Mouse (Mus musculus) heart, postnatal 0 days (tissue): Measurements from ENCODE around the gene Klhl33.
"Not testable (repeated sequence)": the region's sequence is repeated elsewhere in the genome, so short reads cannot be mapped to it uniquely, and the experiment has no call there.

Experiments used
- CTCF ChIP-seq: IDR thresholded peaks from 2 replicates; pipeline ENCODE4 v1.5.1; 2016; ENCODE audit warnings: antibody characterized with exemption, control low read depth, low read depth
- EP300 ChIP-seq: IDR thresholded peaks from 2 replicates; pipeline ENCODE4 v1.6.1; 2016; ENCODE audit warnings: antibody characterized with exemption, low read depth

DNA sequence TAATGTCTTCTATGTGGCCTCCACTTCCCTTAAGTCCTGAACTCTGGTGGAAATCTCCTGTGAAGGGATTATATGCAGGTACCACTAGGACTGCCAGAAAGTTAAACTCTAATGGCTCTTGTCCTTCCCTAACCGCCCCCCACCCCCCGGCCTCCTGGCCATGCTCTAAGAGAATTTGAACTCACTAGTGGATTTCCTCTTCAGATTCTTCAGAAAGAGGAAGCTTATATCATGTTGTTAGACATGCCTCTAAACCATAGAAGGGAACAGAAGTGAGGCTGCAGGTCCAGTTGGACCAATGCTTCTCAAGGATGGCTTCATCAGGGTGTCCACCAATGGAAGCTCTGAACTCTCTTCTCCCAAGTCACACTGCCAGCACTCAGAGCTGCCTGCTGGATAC, 685 bp upstream of the Klhl33 start:
- TF ChIP-seq EP300, CTCF: not testable (repeated sequence)
